Mouse (Mus musculus) stomach, embryonic 15.5 days (tissue): ENCODE measurements around the gene Rpl4. TPM values are rescaled to one million over a fixed set of nuclear protein-coding genes. Genes with fewer than 3 reads are reported as not detected.
"Not testable (repeated sequence)": the region's sequence is repeated elsewhere in the genome, so short reads cannot be mapped to it uniquely, and the experiment has no call there.

Experiments
- ATAC-seq: fragments of 200-750 bp; cut with Nextera tagmentation; 2 replicates; pipeline ENCODE4 v1.8.0; 2017; ENCODE audit warnings: low read depth, moderate number of reproducible peaks, moderate TSS enrichment; ENCODE audit not compliant: insufficient read depth, low FRiP score
- H3K27ac ChIP-seq: fragments of 300-500 bp; sonication (generic); 2 replicates; pipeline ENCODE4 v1.5.1; 2015; ENCODE audit warnings: mild to moderate bottlenecking, inconsistent platforms
- H3K27me3 ChIP-seq: fragments of 300-500 bp; sonication (generic); replicated peaks from 2 replicates; pipeline ENCODE4 v1.6.1; 2015; ENCODE audit warnings: inconsistent platforms
- H3K36me3 ChIP-seq: fragments of 300-500 bp; sonication (generic); 2 replicates; pipeline ENCODE4 v1.6.1; 2015; ENCODE audit warnings: inconsistent platforms
- H3K4me1 ChIP-seq: fragments of 300-500 bp; sonication (generic); 2 replicates; pipeline ENCODE4 v1.6.1; 2015; ENCODE audit warnings: inconsistent platforms
- H3K4me2 ChIP-seq: fragments of 300-500 bp; sonication (generic); 2 replicates; pipeline ENCODE4 v1.6.1; 2015; ENCODE audit warnings: mild to moderate bottlenecking, inconsistent platforms
- H3K4me3 ChIP-seq: fragments of 300-500 bp; sonication (generic); replicated peaks from 2 replicates; pipeline ENCODE4 v1.5.1; 2015; ENCODE audit warnings: inconsistent platforms
- H3K9ac ChIP-seq: fragments of 300-500 bp; sonication (generic); 2 replicates; pipeline ENCODE4 v1.6.1; 2015; ENCODE audit warnings: inconsistent platforms
- H3K9me3 ChIP-seq: fragments of 300-500 bp; sonication (generic); 2 replicates; pipeline ENCODE4 v1.6.1; 2016; ENCODE audit warnings: inconsistent platforms
- WGBS: fragments of 180-500 bp; shearing (Covaris S2); methylation state at CpG from one replicate; pipeline ENCODE4 v1.1.7; 2015; 5-methylcytosine and 5-hydroxymethylcytosine counted together
- polyA plus RNA-seq: library from polyadenylated mRNA; unstranded; fragments of >200 nt; fragmentation: Nextera tagmentation; extraction: Ambion mirVana; gene quantifications from 2 replicates; pipeline ENCODE4 v1.2.1, GENCODE M21; 2015

Rpl4 gene
- polyA plus RNA-seq, 1 experiment from 2014 or later = 1,181 TPM

- not testable (repeated sequence) for H3K4me2 ChIP-seq, H3K4me1 ChIP-seq, ATAC-seq, H3K9me3 ChIP-seq, H3K9ac ChIP-seq, H3K27me3 ChIP-seq, H3K36me3 ChIP-seq, H3K4me3 ChIP-seq
- WGBS = 81% methylated on average over 7 of the region's 7 CpGs
- peak overlapping the region; percentile 67 for H3K27ac ChIP-seq
These were observed 25.7 kb downstream of the Rpl4 start for GRCm38 (mm10) chr9:64198763-64199418.

- WGBS = 60% methylated on average over 2 of the region's 2 CpGs
- Histone ChIP-seq H3K9me3 (no peaks in the 10 kb centered on the region), H3K4me1 (peaks cover 4% of the 10 kb centered on the region; the same call in 1 of the 2 replicates), H3K9ac (no peak overlapping the region), H3K4me3 (no peak overlapping the region), H3K27me3 (no peaks in the 10 kb centered on the region), H3K36me3 (0 out of 2 replicates have a peak, but pooled peaks cover 6% of the 10 kb centered on the region), H3K4me2 (no peak overlapping the region), H3K27ac (peak overlapping the region; percentile 67)
- peak; percentile 33; the same call in 1 of the 2 replicates for ATAC-seq
These were observed 26.7 kb downstream of the Rpl4 start for GRCm38 (mm10) chr9:64199897-64200296.

- no peak for ATAC-seq
- 0 out of 2 replicates have a peak overlapping the region, but pooled peaks have one; percentile 5 for H3K27ac ChIP-seq
- peaks cover 4% of the 10 kb centered on the region; the same call in 1 of the 2 replicates for H3K4me1 ChIP-seq
- H3K9ac ChIP-seq = no peak overlapping the region
- H3K4me2 ChIP-seq = no peak overlapping the region
- H3K27me3 ChIP-seq = no peaks in the 10 kb centered on the region
- H3K4me3 ChIP-seq = no peak overlapping the region
- 0 out of 2 replicates have a peak, but pooled peaks cover 6% of the 10 kb centered on the region for H3K36me3 ChIP-seq
- H3K9me3 ChIP-seq = no peaks in the 10 kb centered on the region
These were observed 29.2 kb downstream of the Rpl4 start for GRCm38 (mm10) chr9:64202331-64202730.

- no peak for ATAC-seq
- H3K4me2 ChIP-seq = no peak overlapping the region
- no peak overlapping the region for H3K4me3 ChIP-seq
- H3K9ac ChIP-seq = no peak overlapping the region
- no peaks in the 10 kb centered on the region for H3K9me3 ChIP-seq
- H3K4me1 ChIP-seq = peaks cover 4% of the 10 kb centered on the region; the same call in 1 of the 2 replicates
- H3K36me3 ChIP-seq = 0 out of 2 replicates have a peak, but pooled peaks cover 6% of the 10 kb centered on the region
- no peaks in the 10 kb centered on the region for H3K27me3 ChIP-seq
- no peak overlapping the region for H3K27ac ChIP-seq
These were observed 29.7 kb downstream of the Rpl4 start for GRCm38 (mm10) chr9:64202866-64203265.

- H3K27me3 ChIP-seq = no peaks in the 10 kb centered on the region
- H3K36me3 ChIP-seq = 0 out of 2 replicates have a peak, but pooled peaks cover 10% of the 10 kb centered on the region
- no peak overlapping the region for H3K27ac ChIP-seq
- no peaks in the 10 kb centered on the region for H3K9me3 ChIP-seq
- no peak overlapping the region for H3K4me2 ChIP-seq
- 65% methylated on average over 3 of the region's 3 CpGs for WGBS
- no peak overlapping the region for H3K9ac ChIP-seq
- H3K4me3 ChIP-seq = no peak overlapping the region
- ATAC-seq = no peak
- no peaks in the 10 kb centered on the region for H3K4me1 ChIP-seq
These were observed 34.4 kb downstream of the Rpl4 start for GRCm38 (mm10) chr9:64207509-64208084.

GRCm38 (mm10) chr9:64214452-64214851 is 41.3 kb downstream of the Rpl4 start:
- no peak overlapping the region for H3K27ac ChIP-seq
- H3K4me1 ChIP-seq = no peaks in the 10 kb centered on the region; the same call in 1 of the 2 replicates
- H3K9me3 ChIP-seq = no peaks in the 10 kb centered on the region
- no peak overlapping the region for H3K4me3 ChIP-seq
- no peaks in the 10 kb centered on the region for H3K27me3 ChIP-seq
- WGBS = 81% methylated on average over 17 of the region's 17 CpGs
- H3K36me3 ChIP-seq = 0 out of 2 replicates have a peak, but pooled peaks cover 8% of the 10 kb centered on the region
- H3K9ac ChIP-seq = no peak overlapping the region
- no peak overlapping the region for H3K4me2 ChIP-seq
- ATAC-seq = 0 out of 2 replicates have a peak, but pooled peaks have one; percentile 31

GRCm38 (mm10) chr9:64216090-64216489 is 42.9 kb downstream of the Rpl4 start:
- Histone ChIP-seq H3K4me1 (peaks cover 5% of the 10 kb centered on the region), H3K9ac (no peak overlapping the region), H3K27ac (no peak overlapping the region), H3K9me3 (no peaks in the 10 kb centered on the region), H3K4me2 (no peak overlapping the region), H3K4me3 (no peak overlapping the region), H3K36me3 (0 out of 2 replicates have a peak, but pooled peaks cover 8% of the 10 kb centered on the region), H3K27me3 (no peaks in the 10 kb centered on the region)
- ATAC-seq = no peak
- WGBS = 43% methylated on average over 4 of the region's 4 CpGs

- H3K4me3 ChIP-seq = no peak overlapping the region
- H3K27ac ChIP-seq = no peak overlapping the region
- H3K36me3 ChIP-seq = 0 out of 2 replicates have a peak, but pooled peaks cover 6% of the 10 kb centered on the region
- H3K4me1 ChIP-seq = peaks cover 5% of the 10 kb centered on the region
- no peaks in the 10 kb centered on the region for H3K27me3 ChIP-seq
- H3K4me2 ChIP-seq = no peak overlapping the region
- no peak for ATAC-seq
- no peak overlapping the region for H3K9ac ChIP-seq
- 87% methylated on average over 2 of the region's 2 CpGs for WGBS
- no peaks in the 10 kb centered on the region for H3K9me3 ChIP-seq
These were observed 43.5 kb downstream of the Rpl4 start for GRCm38 (mm10) chr9:64216641-64217040.

GRCm38 (mm10) chr9:64217887-64218286 is 44.7 kb downstream of the Rpl4 start:
- Histone ChIP-seq H3K4me1 (peaks cover 5% of the 10 kb centered on the region), H3K9ac (no peak overlapping the region), H3K4me2 (no peak overlapping the region), H3K9me3 (no peaks in the 10 kb centered on the region), H3K4me3 (no peak overlapping the region), H3K36me3 (no peaks in the 10 kb centered on the region), H3K27me3 (no peaks in the 10 kb centered on the region), H3K27ac (no peak overlapping the region)
- no peak for ATAC-seq

- no peak for ATAC-seq
- H3K27ac ChIP-seq = no peak overlapping the region
- whole genome bisulfite sequencing = 75% methylated on average over 1 of the region's 1 CpGs
These were observed 46.1 kb downstream of the Rpl4 start for GRCm38 (mm10) chr9:64219305-64219704.

GRCm38 (mm10) chr9:64219772-64220420 is 46.7 kb downstream of the Rpl4 start:
- Histone ChIP-seq H3K4me2 (no peak overlapping the region), H3K4me1 (peaks cover 5% of the 10 kb centered on the region), H3K27me3 (no peaks in the 10 kb centered on the region), H3K9me3 (no peaks in the 10 kb centered on the region), H3K4me3 (no peak overlapping the region), H3K27ac (no peak overlapping the region), H3K36me3 (no peaks in the 10 kb centered on the region), H3K9ac (no peak overlapping the region)
- no peak for ATAC-seq
- WGBS = 81% methylated on average over 10 of the region's 10 CpGs

More at GRCm38 (mm10) chr9:64219305-64219704, 46.1 kb downstream of the Rpl4 start:
- Histone ChIP-seq H3K36me3 (no peaks in the 10 kb centered on the region), H3K4me2 (no peak overlapping the region), H3K9me3 (no peaks in the 10 kb centered on the region), H3K9ac (no peak overlapping the region), H3K27me3 (no peaks in the 10 kb centered on the region), H3K4me3 (no peak overlapping the region), H3K4me1 (peaks cover 5% of the 10 kb centered on the region)

GRCm38 (mm10) chr9:64220603-64221002 is 47.4 kb downstream of the Rpl4 start:
- H3K9me3 ChIP-seq = no peaks in the 10 kb centered on the region
- 51% methylated on average over 1 of the region's 1 CpGs for WGBS
- peaks cover 5% of the 10 kb centered on the region for H3K4me1 ChIP-seq
- no peak overlapping the region for H3K4me3 ChIP-seq
- no peak overlapping the region for H3K4me2 ChIP-seq
- ATAC-seq = no peak
- no peaks in the 10 kb centered on the region for H3K27me3 ChIP-seq
- H3K36me3 ChIP-seq = no peaks in the 10 kb centered on the region
- no peak overlapping the region for H3K9ac ChIP-seq
- no peak overlapping the region for H3K27ac ChIP-seq
